Mouse (Mus musculus) heart, embryonic 16.5 days (tissue): ENCODE results near the gene Mecom. TPM values are rescaled to one million over a fixed set of nuclear protein-coding genes. Genes with fewer than 3 reads are reported as not detected.

Experiments
- ATAC-seq: fragments of 200-750 bp; cut with Nextera tagmentation; replicated peaks from 2 replicates; pipeline ENCODE4 v1.8.0; 2017; ENCODE audit warnings: moderate number of reproducible peaks; ENCODE audit not compliant: insufficient read depth, low FRiP score; ENCODE audit errors: extremely low read depth
- H3K27ac ChIP-seq: fragments of 300-500 bp; sonication (generic); 2 replicates; pipeline ENCODE4 v1.5.1; 2014; ENCODE audit warnings: mild to moderate bottlenecking, low read length, control low read depth, moderate library complexity
- H3K27me3 ChIP-seq: fragments of 300-500 bp; sonication (generic); 2 replicates; pipeline ENCODE4 v1.6.1; 2014; ENCODE audit warnings: low read length, mixed read lengths; ENCODE audit not compliant: control insufficient read depth, insufficient read depth
- H3K36me3 ChIP-seq: fragments of 300-500 bp; sonication (generic); 2 replicates; pipeline ENCODE4 v1.6.1; 2014; ENCODE audit not compliant: control insufficient read depth, insufficient read depth
- H3K4me1 ChIP-seq: fragments of 300-500 bp; sonication (generic); 2 replicates; pipeline ENCODE4 v1.6.1; 2014; ENCODE audit warnings: low read length, mixed read lengths; ENCODE audit not compliant: control insufficient read depth, insufficient read depth
- H3K4me2 ChIP-seq: fragments of 300-500 bp; sonication (generic); 2 replicates; pipeline ENCODE4 v1.6.1; 2014; ENCODE audit warnings: low read depth, mild to moderate bottlenecking, control low read depth, low read length
- H3K4me3 ChIP-seq: fragments of 300-500 bp; sonication (generic); 2 replicates; pipeline ENCODE4 v1.5.1; 2014; ENCODE audit warnings: mild to moderate bottlenecking, control low read depth, low read length
- H3K9ac ChIP-seq: fragments of 300-500 bp; sonication (generic); 2 replicates; pipeline ENCODE4 v1.6.1; 2014; ENCODE audit warnings: low read length, control low read depth
- H3K9me3 ChIP-seq: fragments of 300-500 bp; sonication (generic); replicated peaks from 2 replicates; pipeline ENCODE4 v1.6.1; 2016; ENCODE audit warnings: low read length; ENCODE audit not compliant: control insufficient read depth
- WGBS: fragments of 180-500 bp; shearing (Covaris S2); extraction: QIAGEN DNeasy Blood & Tissue Kit; methylation state at CpG from one replicate; pipeline ENCODE4 v1.1.7; 2014; 5-methylcytosine and 5-hydroxymethylcytosine counted together
- polyA plus RNA-seq: library from polyadenylated mRNA; unstranded; fragments of >200 nt; fragmentation: Nextera tagmentation; extraction: Ambion mirVana; gene quantifications from 2 replicates; pipeline ENCODE4 v1.2.1, GENCODE M21; 2015

Mecom gene
- polyA plus RNA-seq, 1 experiment from 2014 or later = 12.7 TPM

GRCm38 (mm10) chr3:29980531-29980930, 567.3 kb downstream of the Mecom start:
- Histone ChIP-seq H3K4me3 (no peak overlapping the region), H3K36me3 (peaks cover 8% of the 10 kb centered on the region; the same call in 1 of the 2 replicates), H3K4me1 (peaks cover 3% of the 10 kb centered on the region; the same call in 1 of the 2 replicates), H3K9me3 (no peaks in the 10 kb centered on the region), H3K4me2 (no peak overlapping the region), H3K27ac (no peak overlapping the region), H3K27me3 (no peaks in the 10 kb centered on the region), H3K9ac (no peak overlapping the region)
- ATAC-seq = no peak
- WGBS = 73% methylated on average over 9 of the region's 9 CpGs

- ATAC-seq = no peak
- Histone ChIP-seq H3K27me3 (no peaks in the 10 kb centered on the region), H3K4me1 (no peaks in the 10 kb centered on the region), H3K9ac (no peak overlapping the region), H3K27ac (no peak overlapping the region), H3K9me3 (no peaks in the 10 kb centered on the region), H3K36me3 (peaks cover 5% of the 10 kb centered on the region; the same call in 1 of the 2 replicates), H3K4me3 (no peak overlapping the region), H3K4me2 (no peak overlapping the region)
- 35% methylated on average over 4 of the region's 4 CpGs for WGBS
Measured at GRCm38 (mm10) chr3:29976580-29976979, 571.2 kb downstream of the Mecom start.

- H3K4me3 ChIP-seq = no peak overlapping the region
- 0 out of 2 replicates have a peak, but pooled peaks cover 3% of the 10 kb centered on the region for H3K4me1 ChIP-seq
- no peak overlapping the region for H3K27ac ChIP-seq
- H3K36me3 ChIP-seq = no peaks in the 10 kb centered on the region
- H3K9me3 ChIP-seq = no peaks in the 10 kb centered on the region
- WGBS = 29% methylated on average over 11 of the region's 11 CpGs
- peak overlapping the region; percentile 31 for H3K4me2 ChIP-seq
- no peak for ATAC-seq
- H3K27me3 ChIP-seq = no peaks in the 10 kb centered on the region
- H3K9ac ChIP-seq = no peak overlapping the region
Measured at GRCm38 (mm10) chr3:29968433-29968949, 579.3 kb downstream of the Mecom start.

GRCm38 (mm10) chr3:29963953-29964352, 583.9 kb downstream of the Mecom start:
- no peak for ATAC-seq
- H3K27me3 ChIP-seq = no peaks in the 10 kb centered on the region
- no peaks in the 10 kb centered on the region for H3K9me3 ChIP-seq
- peaks cover 8% of the 10 kb centered on the region; the same call in 1 of the 2 replicates for H3K36me3 ChIP-seq
- 0 out of 2 replicates have a peak, but pooled peaks cover 3% of the 10 kb centered on the region for H3K4me1 ChIP-seq
- no peak overlapping the region for H3K4me2 ChIP-seq
- H3K9ac ChIP-seq = no peak overlapping the region
- H3K27ac ChIP-seq = no peak overlapping the region
- no peak overlapping the region for H3K4me3 ChIP-seq
- WGBS = 75% methylated on average over 7 of the region's 7 CpGs

GRCm38 (mm10) chr3:29963447-29963846, 584.4 kb downstream of the Mecom start:
- no peak overlapping the region for H3K4me2 ChIP-seq
- no peak overlapping the region for H3K9ac ChIP-seq
- no peak overlapping the region for H3K4me3 ChIP-seq
- no peak for ATAC-seq
- no peaks in the 10 kb centered on the region for H3K27me3 ChIP-seq
- H3K36me3 ChIP-seq = peaks cover 8% of the 10 kb centered on the region; the same call in 1 of the 2 replicates
- 0 out of 2 replicates have a peak, but pooled peaks cover under 1% of the 10 kb centered on the region for H3K4me1 ChIP-seq
- WGBS = 72% methylated on average over 3 of the region's 3 CpGs
- H3K27ac ChIP-seq = no peak overlapping the region
- no peaks in the 10 kb centered on the region for H3K9me3 ChIP-seq

- 72% methylated on average over 3 of the region's 3 CpGs for WGBS
- Histone ChIP-seq H3K27ac (no peak overlapping the region), H3K27me3 (no peaks in the 10 kb centered on the region)
Measured at GRCm38 (mm10) chr3:29959051-29959450, 588.8 kb downstream of the Mecom start.

GRCm38 (mm10) chr3:29957365-29958236, 590.2 kb downstream of the Mecom start:
- Histone ChIP-seq H3K4me2 (no peak overlapping the region), H3K9me3 (no peaks in the 10 kb centered on the region), H3K4me1 (no peaks in the 10 kb centered on the region), H3K36me3 (peaks cover 6% of the 10 kb centered on the region; the same call in 1 of the 2 replicates), H3K27ac (no peak overlapping the region), H3K27me3 (no peaks in the 10 kb centered on the region), H3K4me3 (no peak overlapping the region), H3K9ac (no peak overlapping the region)
- WGBS = 68% methylated on average over 10 of the region's 10 CpGs
- ATAC-seq = no peak

More at GRCm38 (mm10) chr3:29959051-29959450, 588.8 kb downstream of the Mecom start:
- Histone ChIP-seq H3K4me3 (no peak overlapping the region), H3K4me1 (no peaks in the 10 kb centered on the region), H3K4me2 (no peak overlapping the region), H3K9ac (no peak overlapping the region), H3K9me3 (no peaks in the 10 kb centered on the region), H3K36me3 (peaks cover 8% of the 10 kb centered on the region; the same call in 1 of the 2 replicates)
- no peak for ATAC-seq

- no peak overlapping the region for H3K4me3 ChIP-seq
- 59% methylated on average over 3 of the region's 3 CpGs for WGBS
- H3K36me3 ChIP-seq = no peaks in the 10 kb centered on the region; the same call in 1 of the 2 replicates
- H3K27ac ChIP-seq = no peak overlapping the region
- no peaks in the 10 kb centered on the region for H3K9me3 ChIP-seq
- ATAC-seq = no peak
- H3K9ac ChIP-seq = no peak overlapping the region
- no peak overlapping the region for H3K4me2 ChIP-seq
- no peaks in the 10 kb centered on the region for H3K27me3 ChIP-seq
- no peaks in the 10 kb centered on the region for H3K4me1 ChIP-seq
Measured at GRCm38 (mm10) chr3:29953269-29953668, 594.5 kb downstream of the Mecom start.

GRCm38 (mm10) chr3:29950853-29951252, 597.0 kb downstream of the Mecom start:
- H3K27me3 ChIP-seq = no peaks in the 10 kb centered on the region
- no peak overlapping the region for H3K4me2 ChIP-seq
- no peak overlapping the region for H3K27ac ChIP-seq
- no peaks in the 10 kb centered on the region for H3K9me3 ChIP-seq
- no peak for ATAC-seq
- no peak overlapping the region for H3K4me3 ChIP-seq
- WGBS = 77% methylated on average over 5 of the region's 5 CpGs
- H3K36me3 ChIP-seq = no peaks in the 10 kb centered on the region; the same call in 1 of the 2 replicates
- H3K9ac ChIP-seq = no peak overlapping the region
- H3K4me1 ChIP-seq = no peaks in the 10 kb centered on the region
